Mouse (Mus musculus) 416B (cell line): ENCODE measurements around the gene Fbln2.
"Not testable (repeated sequence)": the region's sequence is repeated elsewhere in the genome, so short reads cannot be mapped to it uniquely, and the experiment has no call there.

Experiments used
- DNase-seq: peaks from one replicate; pipeline ENCODE4 v3.0.0; 2011; ENCODE audit warnings: low read depth

The Fbln2 gene

DNA sequence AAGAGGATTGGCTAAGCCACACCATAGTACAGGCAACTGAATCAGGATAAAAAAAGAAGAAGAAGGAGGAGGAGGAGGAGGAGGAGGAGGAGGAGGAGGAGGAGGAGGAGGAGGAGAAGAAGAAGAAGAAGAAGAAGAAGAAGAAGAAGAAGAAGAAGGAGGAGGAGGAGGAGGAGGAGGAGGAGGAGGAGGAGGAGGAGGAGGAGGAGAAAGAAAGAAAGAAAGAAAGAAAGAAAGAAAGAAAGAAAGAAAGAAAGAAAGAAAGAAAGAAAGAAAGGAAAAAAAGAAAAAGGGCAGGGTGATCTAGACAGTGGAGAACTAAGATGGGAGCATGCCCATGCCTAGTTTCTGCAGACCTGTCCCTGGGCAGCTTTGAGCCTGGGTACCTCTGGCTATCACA is at the start of gene Fbln2:
Gene Fbln2 (plus strand): TSS at position 301 of the 400 bp plus-strand sequence.
- not testable (repeated sequence) for DNase-seq

DNA sequence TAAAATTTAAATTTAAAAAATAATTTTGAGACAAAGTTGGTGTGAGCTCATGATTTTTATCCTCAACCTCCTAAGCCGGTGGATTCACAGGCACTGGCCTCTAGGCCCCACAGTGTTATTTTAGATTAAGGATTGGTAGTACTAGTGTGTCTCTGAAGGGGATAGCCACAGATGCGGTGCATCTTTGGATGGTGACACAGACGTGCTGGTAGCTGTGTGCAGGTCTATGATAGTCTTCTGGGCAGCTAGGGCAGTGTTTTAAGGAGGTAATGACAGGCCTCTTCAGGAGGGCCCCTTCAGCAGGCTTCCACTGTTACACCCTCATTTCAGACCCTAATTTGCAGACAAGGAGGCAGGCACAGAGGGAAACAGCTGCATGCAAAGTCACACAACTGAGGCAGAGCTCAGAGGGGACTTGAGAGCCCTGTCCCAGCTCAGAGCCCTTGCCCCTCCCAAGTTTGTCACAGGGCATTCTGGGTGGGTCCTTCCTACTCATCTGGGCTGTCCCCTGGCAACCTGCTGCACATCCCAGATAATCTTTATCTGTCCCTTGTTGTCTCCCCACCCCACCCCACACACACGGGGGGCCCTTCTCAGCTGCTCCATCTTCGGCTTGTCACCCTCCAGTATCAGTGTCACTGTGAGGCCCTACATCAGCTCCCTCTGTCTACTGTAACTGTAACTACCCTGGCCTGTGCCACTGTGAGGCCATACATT is 48.9 kb upstream of the Fbln2 start:
- DNase-seq: no peak

DNA sequence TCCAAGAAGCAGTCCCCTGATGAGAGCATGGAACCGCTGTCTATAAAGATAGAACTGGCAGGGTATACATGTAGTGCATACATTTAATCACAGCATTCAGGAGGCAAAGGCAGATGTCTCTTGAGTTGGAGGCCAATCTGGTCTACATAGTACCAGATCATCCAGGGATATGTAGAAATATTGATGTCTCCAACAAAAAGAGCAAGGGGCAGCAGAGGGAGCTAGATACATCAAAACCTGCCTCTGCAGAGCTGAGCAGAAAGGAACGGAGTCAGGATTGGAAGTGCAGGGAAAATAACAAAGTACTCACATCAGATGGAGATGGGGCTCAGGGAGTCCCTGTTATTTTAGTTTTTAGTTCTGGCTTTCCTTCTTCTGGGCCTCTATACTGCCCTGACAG is 47.7 kb upstream of the Fbln2 start:
- DNase-seq: no peak

GRCm38 (mm10) chr6:91165210-91165609 is 47.0 kb upstream of the Fbln2 start:
- DNase-seq: peak; percentile 51

- no peak for DNase-seq
Observed at GRCm38 (mm10) chr6:91167828-91168227, 44.4 kb upstream of the Fbln2 start.

GRCm38 (mm10) chr6:91169129-91169528 is 43.1 kb upstream of the Fbln2 start:
- no peak for DNase-seq

- no peak for DNase-seq
Observed at GRCm38 (mm10) chr6:91171396-91171895, 40.8 kb upstream of the Fbln2 start.

- no peak for DNase-seq
Observed at GRCm38 (mm10) chr6:91172381-91172780, 39.9 kb upstream of the Fbln2 start.

DNA sequence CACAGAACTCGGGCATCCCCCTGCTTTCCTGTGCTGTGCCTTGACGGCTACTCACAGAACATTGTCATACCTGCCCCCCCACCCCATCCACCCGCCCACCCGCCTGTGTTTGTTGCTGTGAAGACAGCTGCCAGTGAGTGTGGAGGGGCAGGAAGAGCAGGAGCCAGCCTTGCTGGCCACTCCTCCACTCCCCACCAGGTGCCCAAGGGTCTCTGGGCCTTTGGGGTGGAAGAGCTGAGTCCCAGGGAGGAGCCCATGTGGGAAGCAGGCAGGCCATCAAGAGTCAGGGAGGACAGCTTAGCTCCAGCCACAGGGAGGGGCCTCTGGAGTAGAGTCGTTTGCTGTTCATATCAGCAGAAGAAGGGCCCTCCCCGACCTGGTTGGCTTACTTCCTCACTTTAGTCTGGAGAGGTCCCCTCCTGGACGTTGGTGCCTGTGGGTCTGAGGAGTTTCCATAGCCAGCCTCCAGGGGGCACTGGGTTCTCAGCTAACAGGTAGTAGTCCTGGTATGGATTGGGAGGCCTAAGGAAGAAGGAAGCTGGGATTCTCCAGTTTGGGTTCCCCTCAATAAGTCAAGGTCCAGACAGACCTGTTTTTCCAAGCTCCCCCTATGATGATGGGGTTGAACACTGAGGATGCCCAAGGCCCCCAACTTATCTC is 38.9 kb upstream of the Fbln2 start:
- peak; percentile 33 for DNase-seq

- peak; percentile 27 for DNase-seq
Observed at GRCm38 (mm10) chr6:91174211-91174610, 38.0 kb upstream of the Fbln2 start.

GRCm38 (mm10) chr6:91180767-91181171 is 31.5 kb upstream of the Fbln2 start:
- no peak for DNase-seq

DNA sequence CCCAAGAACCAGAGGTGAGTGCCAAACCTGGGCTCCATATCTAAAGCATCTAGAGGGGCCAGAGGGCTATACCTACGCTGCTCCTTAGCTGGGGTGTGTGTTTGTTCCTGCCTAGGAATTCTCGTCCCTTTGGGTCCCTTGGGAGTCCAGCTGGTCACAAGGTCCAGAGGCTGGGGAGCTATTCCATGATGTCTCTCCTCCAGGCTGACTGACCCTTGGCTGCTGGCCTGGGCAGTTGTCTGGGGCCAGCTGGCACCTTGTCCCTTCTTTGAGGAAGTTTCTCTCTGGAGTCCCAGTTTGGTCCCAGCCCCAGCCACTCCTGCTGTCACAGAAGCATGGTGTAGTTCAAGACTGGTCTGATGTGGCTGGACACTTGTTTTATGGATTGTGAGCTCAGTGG is 30.9 kb upstream of the Fbln2 start:
- DNase-seq: no peak

DNA sequence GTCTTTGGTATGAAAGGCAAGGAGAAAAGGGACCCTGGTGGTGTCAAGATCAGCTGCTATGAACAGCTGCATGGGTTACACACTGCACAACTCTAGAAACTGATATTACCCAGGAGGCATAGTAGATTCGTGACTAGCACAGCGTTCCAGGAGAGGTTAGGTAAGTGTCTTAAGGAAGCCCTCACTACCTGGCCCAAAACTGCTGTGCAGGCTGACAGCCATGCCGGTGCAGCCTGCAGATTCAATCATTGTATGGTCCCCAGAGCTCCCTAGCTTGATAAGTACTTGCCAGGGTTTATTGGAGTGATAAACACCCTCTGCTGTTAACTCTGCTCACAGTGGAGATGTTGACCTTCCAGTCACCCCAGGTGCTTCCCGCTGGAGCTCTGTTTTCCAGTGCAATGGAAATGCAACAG is 30.2 kb upstream of the Fbln2 start:
- DNase-seq: no peak

GRCm38 (mm10) chr6:91183041-91183440 is 29.2 kb upstream of the Fbln2 start:
- no peak for DNase-seq

DNA sequence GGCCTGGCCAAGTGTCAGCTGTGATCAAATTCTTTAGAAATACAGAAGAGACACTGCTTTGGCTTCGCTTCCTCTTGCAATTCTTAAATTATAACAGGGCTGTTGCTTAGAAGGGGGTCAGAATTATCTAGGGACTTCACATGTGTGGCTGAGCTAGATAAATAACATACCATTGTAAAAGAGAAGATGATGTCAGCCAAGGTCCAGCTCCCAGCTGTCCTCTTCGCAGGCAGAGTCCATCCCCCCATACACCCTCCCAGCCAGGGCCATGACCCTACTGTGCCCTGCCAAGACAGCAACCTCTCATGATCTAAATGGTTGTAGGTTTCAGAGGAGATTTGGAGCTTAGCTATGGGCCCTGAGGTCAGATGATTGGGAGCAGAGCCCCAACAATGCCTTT is 28.3 kb upstream of the Fbln2 start:
- no peak for DNase-seq

DNA sequence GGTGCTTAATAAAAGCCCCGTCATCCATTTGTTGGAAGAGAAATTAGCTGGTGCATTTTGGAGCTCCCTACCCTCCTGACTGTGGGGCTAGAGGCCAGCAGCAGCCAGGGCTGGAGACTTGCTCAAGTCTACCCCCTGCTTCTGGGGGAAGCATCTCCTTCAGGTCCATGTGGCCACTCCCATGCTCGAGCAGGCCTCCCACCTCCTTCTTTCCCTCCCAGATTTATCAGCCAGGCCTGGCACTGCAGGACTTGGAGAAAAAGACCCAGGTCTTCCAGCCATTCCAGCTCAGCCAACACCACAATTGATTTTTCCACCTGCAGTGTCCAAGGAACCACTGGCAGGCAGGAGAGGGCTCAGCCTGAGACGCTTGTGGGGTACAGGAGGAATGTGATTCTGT is 27.5 kb upstream of the Fbln2 start:
- no peak for DNase-seq

DNA sequence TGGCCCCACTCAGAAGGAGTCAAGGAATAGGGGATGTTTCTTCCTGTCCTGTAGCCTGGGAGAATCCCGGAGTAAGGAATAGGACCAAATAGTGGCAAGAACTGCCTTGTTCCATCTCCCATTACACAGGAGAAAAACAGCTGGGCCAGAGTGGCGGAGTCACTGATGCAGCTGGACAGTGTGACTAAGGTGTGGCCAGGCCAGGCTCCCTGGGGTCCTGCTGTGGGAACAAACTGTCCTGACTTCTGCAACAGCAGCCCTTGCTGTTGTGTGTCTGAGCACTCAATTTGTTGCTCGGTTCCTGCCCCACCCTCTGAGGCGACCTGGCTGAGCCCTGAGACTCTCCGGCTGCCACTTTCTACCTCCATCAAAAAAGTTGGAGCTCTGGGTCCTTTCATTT is 26.8 kb upstream of the Fbln2 start:
- DNase-seq: no peak

- DNase-seq: peak; percentile 22
Observed at GRCm38 (mm10) chr6:91186161-91186931, 25.9 kb upstream of the Fbln2 start.

- no peak for DNase-seq
Observed at GRCm38 (mm10) chr6:91186934-91187333, 25.3 kb upstream of the Fbln2 start.

DNA sequence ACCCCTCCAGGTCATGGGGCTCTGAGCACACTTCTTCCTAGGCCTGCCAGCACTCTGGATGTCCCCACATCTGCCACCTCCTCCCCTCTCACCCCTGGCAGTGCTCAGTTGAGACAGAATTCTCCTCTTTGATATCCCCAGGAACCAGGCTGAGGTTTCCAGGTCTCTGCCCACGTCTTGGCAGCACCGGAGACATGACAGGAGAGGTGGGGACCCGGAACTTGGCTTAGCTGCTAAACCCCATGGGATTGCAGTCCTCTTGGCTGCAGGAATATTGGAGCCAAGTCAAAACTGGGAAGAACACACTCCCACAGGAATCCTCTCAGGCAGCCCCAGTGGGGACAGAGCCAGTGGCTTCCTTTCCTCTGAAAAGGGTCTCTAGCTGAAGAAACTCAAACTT is 24.4 kb upstream of the Fbln2 start:
- no peak for DNase-seq

DNA sequence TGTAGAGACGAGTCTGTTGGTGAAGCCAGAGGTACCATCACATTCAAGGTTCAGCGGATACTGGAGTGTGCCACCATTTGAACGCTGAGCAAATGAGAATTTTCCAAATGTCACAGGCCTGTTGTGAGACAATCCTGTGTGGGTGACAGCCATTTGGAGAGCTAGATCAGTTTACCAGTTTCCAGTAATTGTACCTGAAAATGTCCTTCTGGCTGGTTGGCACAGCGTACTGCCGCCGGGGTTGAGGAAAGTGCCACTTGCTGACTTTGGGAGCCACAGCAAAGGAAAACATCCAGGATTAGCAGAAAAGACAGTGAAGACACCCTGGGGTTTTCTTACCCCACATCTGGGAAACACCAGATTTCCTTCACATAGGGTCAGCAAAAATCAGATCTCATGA is 22.3 kb upstream of the Fbln2 start:
- DNase-seq: no peak

GRCm38 (mm10) chr6:91191465-91191864 is 20.8 kb upstream of the Fbln2 start:
- no peak for DNase-seq

DNA sequence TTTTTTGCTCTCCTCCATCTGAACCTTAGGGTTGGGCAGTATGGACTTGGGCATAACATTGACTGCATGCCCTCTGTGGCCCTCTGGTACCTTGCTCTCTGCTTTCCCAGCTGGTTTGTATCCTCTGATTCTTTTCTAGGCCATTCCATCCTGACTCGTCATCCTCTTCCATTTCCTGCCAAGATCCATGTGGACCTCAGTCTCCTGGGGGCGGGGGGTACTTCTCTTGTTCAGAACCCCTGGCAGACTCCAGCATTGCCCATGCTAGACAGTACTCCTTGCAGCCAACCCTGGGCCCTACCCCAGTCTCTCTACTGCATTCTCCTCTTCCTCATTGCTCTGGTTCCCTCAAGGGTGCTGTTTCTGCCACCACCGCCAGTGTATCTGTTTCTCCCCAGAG is 19.8 kb upstream of the Fbln2 start:
- DNase-seq: no peak
